Mouse (Mus musculus): ENCODE data around the gene Mettl24. TPM values are rescaled to one million over a fixed set of nuclear protein-coding genes. Genes with fewer than 3 reads are reported as not detected.

The Mettl24 gene
- polyA plus RNA-seq, 1 experiment from 2014 or later: not detected

GRCm38 (mm10) chr10:40843841-40844240, 160.8 kb downstream of the Mettl24 start:
- H3K36me3 ChIP-seq (ENCODE audit: inconsistent target): peaks cover 63% of the 10 kb centered on the region
- H3K4me3 ChIP-seq (ENCODE audit: inconsistent target): no peak overlapping the region
- no peaks in the 10 kb centered on the region for H3K79me2 ChIP-seq (ENCODE audit: inconsistent target)
- no peak overlapping the region for H3K27ac ChIP-seq
- WGBS (ENCODE audit: missing documents): 95% methylated on average over 5 of the region's 5 CpGs

- Histone ChIP-seq H3K27ac (no peak overlapping the region), H3K79me2 (ENCODE audit: inconsistent target) (no peaks in the 10 kb centered on the region), H3K36me3 (ENCODE audit: inconsistent target) (peaks cover 70% of the 10 kb centered on the region), H3K4me3 (ENCODE audit: inconsistent target) (no peak overlapping the region)
- 91% methylated on average over 10 of the region's 10 CpGs for WGBS (ENCODE audit: missing documents)
Measured at GRCm38 (mm10) chr10:40844546-40844945, 161.5 kb downstream of the Mettl24 start.

GRCm38 (mm10) chr10:40845626-40846025, 162.5 kb downstream of the Mettl24 start:
- Histone ChIP-seq H3K79me2 (ENCODE audit: inconsistent target) (no peaks in the 10 kb centered on the region), H3K27ac (no peak overlapping the region), H3K4me3 (ENCODE audit: inconsistent target) (no peak overlapping the region), H3K36me3 (ENCODE audit: inconsistent target) (peaks cover 61% of the 10 kb centered on the region)
- WGBS (ENCODE audit: missing documents): 97% methylated on average over 6 of the region's 6 CpGs

- Histone ChIP-seq H3K4me3 (ENCODE audit: inconsistent target) (no peak overlapping the region), H3K36me3 (ENCODE audit: inconsistent target) (peaks cover 44% of the 10 kb centered on the region), H3K27ac (no peak overlapping the region), H3K79me2 (ENCODE audit: inconsistent target) (no peaks in the 10 kb centered on the region)
- WGBS (ENCODE audit: missing documents): 83% methylated on average over 10 of the region's 10 CpGs
Measured at GRCm38 (mm10) chr10:40847176-40847874, 164.2 kb downstream of the Mettl24 start.

GRCm38 (mm10) chr10:40850644-40851043, 167.6 kb downstream of the Mettl24 start:
- WGBS (ENCODE audit: missing documents): 83% methylated on average over 2 of the region's 2 CpGs
- Histone ChIP-seq H3K4me3 (ENCODE audit: inconsistent target) (no peak overlapping the region), H3K79me2 (ENCODE audit: inconsistent target) (no peaks in the 10 kb centered on the region; the same call in 1 of the 2 replicates), H3K36me3 (ENCODE audit: inconsistent target) (peaks cover 20% of the 10 kb centered on the region), H3K27ac (no peak overlapping the region)

GRCm38 (mm10) chr10:40851138-40851537, 168.1 kb downstream of the Mettl24 start:
- peaks cover 19% of the 10 kb centered on the region; the same call in 1 of the 2 replicates for H3K36me3 ChIP-seq (ENCODE audit: inconsistent target)

GRCm38 (mm10) chr10:40855616-40856015, 172.5 kb downstream of the Mettl24 start:
- no peak overlapping the region for H3K27ac ChIP-seq
- WGBS (ENCODE audit: missing documents): 58% methylated on average over 2 of the region's 2 CpGs
- H3K36me3 ChIP-seq (ENCODE audit: inconsistent target): peaks cover 9% of the 10 kb centered on the region; the same call in 1 of the 2 replicates
- no peak overlapping the region for H3K4me3 ChIP-seq (ENCODE audit: inconsistent target)
- peaks cover 23% of the 10 kb centered on the region; the same call in 1 of the 2 replicates for H3K79me2 ChIP-seq (ENCODE audit: inconsistent target)

More at GRCm38 (mm10) chr10:40851138-40851537, 168.1 kb downstream of the Mettl24 start:
- Histone ChIP-seq H3K79me2 (ENCODE audit: inconsistent target) (no peaks in the 10 kb centered on the region; the same call in 1 of the 2 replicates), H3K27ac (no peak overlapping the region), H3K4me3 (ENCODE audit: inconsistent target) (no peak overlapping the region)

- Histone ChIP-seq H3K79me2 (ENCODE audit: inconsistent target) (peaks cover 31% of the 10 kb centered on the region; the same call in 1 of the 2 replicates), H3K27ac (no peak overlapping the region), H3K4me3 (ENCODE audit: inconsistent target) (no peak overlapping the region), H3K36me3 (ENCODE audit: inconsistent target) (0 out of 2 replicates have a peak, but pooled peaks cover 9% of the 10 kb centered on the region)
- WGBS (ENCODE audit: missing documents): 95% methylated on average over 7 of the region's 7 CpGs
Measured at GRCm38 (mm10) chr10:40856703-40857102, 173.6 kb downstream of the Mettl24 start.

GRCm38 (mm10) chr10:40857599-40857998, 174.5 kb downstream of the Mettl24 start:
- 95% methylated on average over 8 of the region's 8 CpGs for WGBS (ENCODE audit: missing documents)
- no peak overlapping the region for H3K4me3 ChIP-seq (ENCODE audit: inconsistent target)
- H3K27ac ChIP-seq: no peak overlapping the region
- peaks cover 37% of the 10 kb centered on the region; the same call in 1 of the 2 replicates for H3K79me2 ChIP-seq (ENCODE audit: inconsistent target)
- 0 out of 2 replicates have a peak, but pooled peaks cover 7% of the 10 kb centered on the region for H3K36me3 ChIP-seq (ENCODE audit: inconsistent target)

Other genes starting within 250 kb of the Mettl24 start
- gene Slc22a16, start 112.9 kb upstream of the Mettl24 start, polyA plus RNA-seq (2018): not detected in 3 replicates
- not detected in 3 replicates for gene Ddo, start 53.3 kb upstream of the Mettl24 start, polyA plus RNA-seq (2018)
- gene Cdc40, start 200.0 kb downstream of the Mettl24 start, polyA plus RNA-seq (2018): 15.2 to 17.8 TPM (median 16.7 TPM) in 3 replicates
- gene Wasf1, start 200.2 kb downstream of the Mettl24 start, polyA plus RNA-seq (2018): not detected in 3 replicates

Measured in macrophage (primary cell).